Mouse (Mus musculus) gastrocnemius, postnatal 4 days (tissue): Measurements from ENCODE around the gene Rer1. TPM values are rescaled to one million over a fixed set of nuclear protein-coding genes. Genes with fewer than 3 reads are reported as not detected.

Source experiments
- DNase-seq, 2 experiments: peaks; one replicate each; pipeline ENCODE4 v3.0.0; 2021 to 2022; ENCODE audit warnings: low spot score in 2 of 2, mixed read lengths in 2 of 2
- total RNA-seq, 2 experiments: library from RNA; stranded (reverse); gene quantifications; 2 replicates each; pipeline ENCODE4 v1.2.3; 2021

Gene Rer1
- total RNA-seq, 2 experiments from 2014 or later, result 61.1 to 63.1 TPM

GRCm38 (mm10) chr4:155076677-155077076 is 9.5 kb downstream of the Rer1 start:
- DNase-seq, result no peak

GRCm38 (mm10) chr4:155075813-155076212 is 10.4 kb downstream of the Rer1 start:
- DNase-seq, result no peak

GRCm38 (mm10) chr4:155075137-155075536 is 11.0 kb downstream of the Rer1 start:
- DNase-seq, result no peak

- no peak for DNase-seq
Measured at GRCm38 (mm10) chr4:155074418-155074817, 11.8 kb downstream of the Rer1 start.

- no peak for DNase-seq
Measured at GRCm38 (mm10) chr4:155070921-155071320, 15.3 kb downstream of the Rer1 start.

GRCm38 (mm10) chr4:155070199-155070598 is 16.0 kb downstream of the Rer1 start:
- no peak for DNase-seq

- no peak for DNase-seq
Measured at GRCm38 (mm10) chr4:155069191-155069590, 17.0 kb downstream of the Rer1 start.

- no peak for DNase-seq
Measured at GRCm38 (mm10) chr4:155068357-155068972, 17.7 kb downstream of the Rer1 start.

GRCm38 (mm10) chr4:155066834-155067522 is 19.2 kb downstream of the Rer1 start, which contains the start of gene Pex10:
Pex10 (plus strand) TSS chr4:155067016.
- peak; percentile 96 to 97 for DNase-seq

GRCm38 (mm10) chr4:155065970-155066833 is 20.0 kb downstream of the Rer1 start:
- peak; percentile 68 to 85 for DNase-seq

GRCm38 (mm10) chr4:155064474-155064873 is 21.7 kb downstream of the Rer1 start:
- DNase-seq, result no peak

GRCm38 (mm10) chr4:155063895-155064294 is 22.3 kb downstream of the Rer1 start:
- DNase-seq, result no peak

- no peak for DNase-seq
Measured at GRCm38 (mm10) chr4:155058325-155058724, 27.9 kb downstream of the Rer1 start.

GRCm38 (mm10) chr4:155056724-155057123 is 29.5 kb downstream of the Rer1 start, which contains the start of gene Plch2:
Plch2 (minus strand) TSS chr4:155056784.
- no peak for DNase-seq

GRCm38 (mm10) chr4:155050116-155050515 is 36.1 kb downstream of the Rer1 start:
- DNase-seq, result no peak

- DNase-seq, result no peak
Measured at GRCm38 (mm10) chr4:155046636-155047035, 39.5 kb downstream of the Rer1 start.

- DNase-seq, result no peak
Measured at GRCm38 (mm10) chr4:155043289-155043625, 42.9 kb downstream of the Rer1 start.

GRCm38 (mm10) chr4:155042606-155043288 is 43.4 kb downstream of the Rer1 start:
- no peak for DNase-seq

- DNase-seq, result no peak
Measured at GRCm38 (mm10) chr4:155040696-155041095, 45.5 kb downstream of the Rer1 start.

- no peak for DNase-seq
Measured at GRCm38 (mm10) chr4:155040197-155040596, 46.0 kb downstream of the Rer1 start.

GRCm38 (mm10) chr4:155034787-155035186 is 51.4 kb downstream of the Rer1 start:
- DNase-seq, result no peak
